Comparison of ENCODE assay signal across 8 mouse cellular contexts in genomic region chr10:91181461-91182288, GRCm38 (mm10). TPM values are rescaled to one million over a fixed set of nuclear protein-coding genes. Genes with fewer than 3 reads are reported as not detected.
A peak's percentile ranks its signal among the peaks of the same experiment; 100 is the strongest.
DNase-seq lines count a peak whose midpoint lies in the region; ATAC-seq and TF ChIP-seq lines count a peak whose summit lies in the region.

No protein-coding gene starts in this region.

- TF ChIP-seq CTCF in liver, adult 2 months (IDR thresholded peaks at IDR 0.05; ENCODE audit: low read depth, low read length), result 0 out of 2 replicates have a peak, but pooled peaks have one; percentile 15

- no peaks in the 10 kb centered on the region for H3K9me3 ChIP-seq in heart, embryonic 11.5 days (replicated peaks; ENCODE audit: control insufficient read depth, low read length)
- H3K9me3 ChIP-seq in kidney, embryonic 16.5 days (ENCODE audit: low read length), result no peaks in the 10 kb centered on the region

- peaks cover 15% of the 10 kb centered on the region for H3K4me1 ChIP-seq in heart, embryonic 11.5 days (ENCODE audit: control insufficient read depth, insufficient read depth, low read length)
- H3K4me1 ChIP-seq in kidney, embryonic 16.5 days (ENCODE audit: insufficient read depth, low read length), result peaks cover 21% of the 10 kb centered on the region
- H3K4me1 ChIP-seq in liver, adult 2 months (ENCODE audit: control insufficient read depth, insufficient read depth, low read length), result peaks cover 15% of the 10 kb centered on the region

- H3K27ac ChIP-seq in heart, embryonic 11.5 days (ENCODE audit: low read depth, low read length), result peak overlapping the region; percentile 98
- H3K27ac ChIP-seq in kidney, embryonic 16.5 days (ENCODE audit: low read length), result peak overlapping the region; percentile 99
- H3K27ac ChIP-seq in liver, adult 2 months (replicated peaks; ENCODE audit: insufficient read depth, low read depth, low read length), result peak overlapping the region; percentile 90

- peak overlapping the region; percentile 65 for H3K4me2 ChIP-seq in heart, embryonic 11.5 days
- H3K4me2 ChIP-seq in kidney, embryonic 16.5 days (replicated peaks; ENCODE audit: low read depth, low read length), result peak overlapping the region; percentile 53
- H3K4me2 ChIP-seq in myocyte (ENCODE audit: low read depth), result peak overlapping the region; percentile 98

- WGBS in heart, embryonic 11.5 days (ENCODE audit: insufficient replicate concordance), result under 1% methylated on average over 69 of the region's 69 CpGs
- WGBS in kidney, embryonic 16.5 days, result under 1% methylated on average over 69 of the region's 69 CpGs
- under 1% methylated on average over 69 of the region's 69 CpGs for WGBS in liver, adult 2 months

- H3K27me3 ChIP-seq in heart, embryonic 11.5 days (ENCODE audit: control insufficient read depth, insufficient read depth, low read length), result no peaks in the 10 kb centered on the region
- H3K27me3 ChIP-seq in kidney, embryonic 16.5 days (ENCODE audit: insufficient read depth, low read length), result no peaks in the 10 kb centered on the region
- H3K27me3 ChIP-seq in liver, adult 2 months (ENCODE audit: control insufficient read depth, insufficient read depth, low read length), result no peaks in the 10 kb centered on the region
- no peaks in the 10 kb centered on the region for H3K27me3 ChIP-seq in myocyte (ENCODE audit: control insufficient read depth, insufficient read depth, insufficient read length)
- no peaks in the 10 kb centered on the region for H3K27me3 ChIP-seq in splenic B cell, adult 2 months (ENCODE audit: control insufficient read depth, insufficient read depth, low read length, poor library complexity, severe bottlenecking)

- TF ChIP-seq POLR2A in liver, adult 2 months (IDR thresholded peaks at IDR 0.05; ENCODE audit: extremely low read depth, insufficient read depth, low read length), result peak; percentile 80
- peak; percentile 87 for TF ChIP-seq POLR2A in myocyte (IDR thresholded peaks at IDR 0.05; ENCODE audit: insufficient read length, low read depth)

- peak overlapping the region; percentile 3 for H3ac ChIP-seq in myocyte (ENCODE audit: control insufficient read depth, insufficient read length)

- peak overlapping the region; percentile 73 for H3K9ac ChIP-seq in heart, embryonic 11.5 days (ENCODE audit: low read depth, low read length)
- H3K9ac ChIP-seq in kidney, embryonic 16.5 days (replicated peaks; ENCODE audit: low read length), result peak overlapping the region; percentile 69
- peak overlapping the region; percentile 86 for H3K9ac ChIP-seq in liver, adult 2 months (ENCODE audit: low read depth, low read length)

- H3K36me3 ChIP-seq in heart, embryonic 11.5 days (ENCODE audit: control insufficient read depth, insufficient read depth, low read length), result no peaks in the 10 kb centered on the region
- H3K36me3 ChIP-seq in kidney, embryonic 16.5 days (ENCODE audit: insufficient read depth, low read length), result no peaks in the 10 kb centered on the region
- no peaks in the 10 kb centered on the region for H3K36me3 ChIP-seq in liver, adult 2 months (ENCODE audit: control insufficient read depth, insufficient read depth, low read length)
- H3K36me3 ChIP-seq in myocyte (ENCODE audit: control insufficient read depth, insufficient read depth), result no peaks in the 10 kb centered on the region
- H3K36me3 ChIP-seq in splenic B cell, adult 2 months (ENCODE audit: control insufficient read depth, insufficient read depth, low read length, poor library complexity, severe bottlenecking), result no peaks in the 10 kb centered on the region

- H3K79me2 ChIP-seq in liver, adult 2 months (ENCODE audit: control insufficient read depth, insufficient read depth, low read length), result no peaks in the 10 kb centered on the region
- H3K79me2 ChIP-seq in myocyte (ENCODE audit: control insufficient read depth, insufficient read depth), result no peaks in the 10 kb centered on the region

- H3K4me3 ChIP-seq in heart, embryonic 11.5 days (ENCODE audit: low read depth, low read length), result peak overlapping the region; percentile 46
- H3K4me3 ChIP-seq in kidney, embryonic 16.5 days (ENCODE audit: low read length), result peak overlapping the region; percentile 55
- H3K4me3 ChIP-seq in liver, adult 2 months (ENCODE audit: insufficient read depth, low read depth, low read length), result peak overlapping the region; percentile 71
- peak overlapping the region; percentile 64 for H3K4me3 ChIP-seq in myocyte

- peak; percentile 83 for ATAC-seq in erythroblast, adult 5-6 weeks (replicated peaks; ENCODE audit: low FRiP score, poor library complexity, severe bottlenecking)
- peak; percentile 89 for ATAC-seq in heart, embryonic 11.5 days (replicated peaks; ENCODE audit: insufficient number of reproducible peaks, low FRiP score, low TSS enrichment)
- ATAC-seq in kidney, embryonic 16.5 days (ENCODE audit: low FRiP score, low TSS enrichment), result peak; percentile 94

- DNase-seq in B cell, adult 2 months, result peak; percentile 99
- peak; percentile 97 for DNase-seq in brain, adult 2 months (ENCODE audit: low read depth, low spot score)
- peak; percentile 82 for DNase-seq in liver, adult 2 months (ENCODE audit: extremely low read depth, low read depth, low spot score)
- DNase-seq in splenic B cell, adult 2 months (ENCODE audit: low read depth, low spot score), result peak; percentile 99

TF ChIP-seq in myocyte, 11 proteins besides CTCF, POLR2A, EP300 and RAD21:
- TF ChIP-seq MAX (IDR thresholded peaks at IDR 0.05; ENCODE audit: low read depth) (no peak), CEBPB (IDR thresholded peaks at IDR 0.05; ENCODE audit: insufficient read depth, poor library complexity, severe bottlenecking) (0 out of 2 replicates have a peak, but pooled peaks have one; percentile 47), SRF (IDR thresholded peaks at IDR 0.05; ENCODE audit: control insufficient read depth, insufficient read length, low read depth) (peak; percentile 12), E2F4 (IDR thresholded peaks at IDR 0.05; ENCODE audit: insufficient read depth) (peak; percentile 83), TCF3 (IDR thresholded peaks at IDR 0.05; ENCODE audit: insufficient read length, low read depth) (no peak), POLR2AphosphoS2 (IDR thresholded peaks at IDR 0.05; ENCODE audit: insufficient read length, low read depth) (peak; percentile 89), MYOG (IDR thresholded peaks at IDR 0.05; ENCODE audit: control insufficient read depth in 1 of 3, insufficient read depth in 1 of 3, insufficient read length in 2 of 3, low read depth in 2 of 3) (peak in 1 of 3 experiments; percentile 13)

RNA-seq across cellular contexts. Expression of gene Tmpo, which starts 0.6 kb away (rescaled TPM):
- 114 and 144 TPM in 2 replicates for total RNA-seq in erythroblast, adult 5-6 weeks (2015; ENCODE audit: low replicate concordance)
- total RNA-seq in erythroblast, adult 5-6 weeks (2017; ENCODE audit: low replicate concordance), result 181 and 340 TPM in 2 replicates
- polyA plus RNA-seq in heart, embryonic 11.5 days (2014; fragmentation: Nextera tagmentation; extraction: Ambion mirVana), result 162 and 170 TPM in 2 replicates
- polyA plus RNA-seq in kidney, embryonic 16.5 days (2015; fragmentation: Nextera tagmentation; extraction: Ambion mirVana), result 191 and 202 TPM in 2 replicates
- 38.4 and 43.3 TPM in 2 replicates for total RNA-seq in liver, adult 2 months (2014; rRNA removed)
- 10.7 and 12.1 TPM in 2 replicates for polyA plus RNA-seq in liver, adult 2 months (2012; rRNA removed)
- polyA plus RNA-seq in myocyte (2012; fragmentation: generic; extraction: Trizol), result 55.6 TPM

RNA-seq across cellular contexts. Expression of gene Slc25a3, which starts 57.8 kb away (rescaled TPM):
- total RNA-seq in erythroblast, adult 5-6 weeks (2015; ENCODE audit: low replicate concordance), result 113 and 194 TPM in 2 replicates
- total RNA-seq in erythroblast, adult 5-6 weeks (2017; ENCODE audit: low replicate concordance), result 46.6 and 48.1 TPM in 2 replicates
- polyA plus RNA-seq in heart, embryonic 11.5 days (2014; fragmentation: Nextera tagmentation; extraction: Ambion mirVana), result 838 and 861 TPM in 2 replicates
- polyA plus RNA-seq in kidney, embryonic 16.5 days (2015; fragmentation: Nextera tagmentation; extraction: Ambion mirVana), result 673 and 685 TPM in 2 replicates
- total RNA-seq in liver, adult 2 months (2014; rRNA removed), result 222 and 288 TPM in 2 replicates
- 269 and 371 TPM in 2 replicates for polyA plus RNA-seq in liver, adult 2 months (2012; rRNA removed)
- 846 TPM for polyA plus RNA-seq in myocyte (2012; fragmentation: generic; extraction: Trizol)

Comparison
In these comparisons a context has a peak if more than half of its experiments do, and no peak if none do; other contexts are left out.
1. Peak in every context shown above with its lines: DNase-seq, ATAC-seq, H3K4me3 ChIP-seq and H3K27ac ChIP-seq.